Mouse (Mus musculus): ENCODE data around the gene Klhdc2. TPM values are rescaled to one million over a fixed set of nuclear protein-coding genes. Genes with fewer than 3 reads are reported as not detected.

Klhdc2 gene
- polyA plus RNA-seq (2011; ENCODE audit: insufficient read depth, insufficient read length, low replicate concordance, missing spikeins): 26.7 and 27.7 TPM in 2 replicates

- peaks cover 1% of the 10 kb centered on the region for H3K4me1 ChIP-seq (ENCODE audit: control insufficient read depth, insufficient read depth, low read length)
- peak; percentile 10; the same call in 1 of the 2 replicates for TF ChIP-seq CTCF (IDR thresholded peaks at IDR 0.05; ENCODE audit: control insufficient read depth, insufficient read depth, low read length)
- peak; percentile 76; the same call in 1 of the 2 replicates for TF ChIP-seq POLR2A (IDR thresholded peaks at IDR 0.05; ENCODE audit: borderline replicate concordance, control insufficient read depth, low read depth, low read length)
- under 1% methylated on average over 98 of the region's 98 CpGs for WGBS
- peak within 1 kb of the TSS; percentile 97 for H3K27ac ChIP-seq (ENCODE audit: control insufficient read depth, insufficient read depth, low read depth, low read length, poor library complexity)
- H3K4me3 ChIP-seq (replicated peaks; ENCODE audit: control insufficient read depth, low read depth, low read length): peak within 1 kb of the TSS; percentile 97
Observed at GRCm38 (mm10) chr12:69296511-69297410, at the start of gene Klhdc2. Gene Klhdc2, plus strand, starts transcription at chr12:69296681.

GRCm38 (mm10) chr12:69249766-69250165 lies 46.7 kb upstream of the Klhdc2 start:
- WGBS: 77% methylated on average over 4 of the region's 4 CpGs
- Histone ChIP-seq H3K4me3 (replicated peaks; ENCODE audit: control insufficient read depth, low read depth, low read length) (no peak overlapping the region), H3K27ac (ENCODE audit: control insufficient read depth, insufficient read depth, low read depth, low read length, poor library complexity) (no peak overlapping the region), H3K4me1 (ENCODE audit: control insufficient read depth, insufficient read depth, low read length) (no peaks in the 10 kb centered on the region)
- TF ChIP-seq POLR2A (IDR thresholded peaks at IDR 0.05; ENCODE audit: borderline replicate concordance, control insufficient read depth, low read depth, low read length): no peak
- TF ChIP-seq CTCF (IDR thresholded peaks at IDR 0.05; ENCODE audit: control insufficient read depth, insufficient read depth, low read length): no peak

GRCm38 (mm10) chr12:69250756-69251155 lies 45.7 kb upstream of the Klhdc2 start:
- Histone ChIP-seq H3K27ac (ENCODE audit: control insufficient read depth, insufficient read depth, low read depth, low read length, poor library complexity) (no peak overlapping the region), H3K4me3 (replicated peaks; ENCODE audit: control insufficient read depth, low read depth, low read length) (no peak overlapping the region), H3K4me1 (ENCODE audit: control insufficient read depth, insufficient read depth, low read length) (no peaks in the 10 kb centered on the region)
- 62% methylated on average over 8 of the region's 8 CpGs for WGBS
- TF ChIP-seq CTCF (IDR thresholded peaks at IDR 0.05; ENCODE audit: control insufficient read depth, insufficient read depth, low read length): no peak

GRCm38 (mm10) chr12:69253806-69254205 lies 42.7 kb upstream of the Klhdc2 start:
- Histone ChIP-seq H3K4me3 (replicated peaks; ENCODE audit: control insufficient read depth, low read depth, low read length) (no peak overlapping the region), H3K27ac (ENCODE audit: control insufficient read depth, insufficient read depth, low read depth, low read length, poor library complexity) (no peak overlapping the region), H3K4me1 (ENCODE audit: control insufficient read depth, insufficient read depth, low read length) (no peaks in the 10 kb centered on the region; the same call in 1 of the 2 replicates)
- 86% methylated on average over 1 of the region's 1 CpGs for WGBS
- no peak for TF ChIP-seq CTCF (IDR thresholded peaks at IDR 0.05; ENCODE audit: control insufficient read depth, insufficient read depth, low read length)
- TF ChIP-seq POLR2A (IDR thresholded peaks at IDR 0.05; ENCODE audit: borderline replicate concordance, control insufficient read depth, low read depth, low read length): no peak

GRCm38 (mm10) chr12:69257836-69258235 lies 38.6 kb upstream of the Klhdc2 start:
- no peaks in the 10 kb centered on the region; the same call in 1 of the 2 replicates for H3K4me1 ChIP-seq (ENCODE audit: control insufficient read depth, insufficient read depth, low read length)
- H3K27ac ChIP-seq (ENCODE audit: control insufficient read depth, insufficient read depth, low read depth, low read length, poor library complexity): no peak overlapping the region
- TF ChIP-seq CTCF (IDR thresholded peaks at IDR 0.05; ENCODE audit: control insufficient read depth, insufficient read depth, low read length): no peak
- no peak for TF ChIP-seq POLR2A (IDR thresholded peaks at IDR 0.05; ENCODE audit: borderline replicate concordance, control insufficient read depth, low read depth, low read length)
- H3K4me3 ChIP-seq (replicated peaks; ENCODE audit: control insufficient read depth, low read depth, low read length): no peak overlapping the region
- under 1% methylated on average over 11 of the region's 11 CpGs for whole genome bisulfite sequencing

GRCm38 (mm10) chr12:69262251-69262650 lies 34.2 kb upstream of the Klhdc2 start:
- H3K4me3 ChIP-seq (replicated peaks; ENCODE audit: control insufficient read depth, low read depth, low read length): no peak overlapping the region
- TF ChIP-seq POLR2A (IDR thresholded peaks at IDR 0.05; ENCODE audit: borderline replicate concordance, control insufficient read depth, low read depth, low read length) (no peak), CTCF (IDR thresholded peaks at IDR 0.05; ENCODE audit: control insufficient read depth, insufficient read depth, low read length) (no peak)
- no peaks in the 10 kb centered on the region; the same call in 1 of the 2 replicates for H3K4me1 ChIP-seq (ENCODE audit: control insufficient read depth, insufficient read depth, low read length)
- 89% methylated on average over 5 of the region's 5 CpGs for WGBS
- H3K27ac ChIP-seq (ENCODE audit: control insufficient read depth, insufficient read depth, low read depth, low read length, poor library complexity): no peak overlapping the region

GRCm38 (mm10) chr12:69265031-69265430 lies 31.4 kb upstream of the Klhdc2 start:
- no peaks in the 10 kb centered on the region for H3K4me1 ChIP-seq (ENCODE audit: control insufficient read depth, insufficient read depth, low read length)

GRCm38 (mm10) chr12:69267956-69268632 lies 28.4 kb upstream of the Klhdc2 start:
- no peak for TF ChIP-seq POLR2A (IDR thresholded peaks at IDR 0.05; ENCODE audit: borderline replicate concordance, control insufficient read depth, low read depth, low read length)
- no peak for TF ChIP-seq CTCF (IDR thresholded peaks at IDR 0.05; ENCODE audit: control insufficient read depth, insufficient read depth, low read length)
- WGBS: 85% methylated on average over 11 of the region's 11 CpGs
- Histone ChIP-seq H3K4me3 (replicated peaks; ENCODE audit: control insufficient read depth, low read depth, low read length) (no peak overlapping the region), H3K4me1 (ENCODE audit: control insufficient read depth, insufficient read depth, low read length) (no peaks in the 10 kb centered on the region), H3K27ac (ENCODE audit: control insufficient read depth, insufficient read depth, low read depth, low read length, poor library complexity) (no peak overlapping the region)

More at GRCm38 (mm10) chr12:69265031-69265430, 31.4 kb upstream of the Klhdc2 start:
- Histone ChIP-seq H3K4me3 (replicated peaks; ENCODE audit: control insufficient read depth, low read depth, low read length) (no peak overlapping the region), H3K27ac (ENCODE audit: control insufficient read depth, insufficient read depth, low read depth, low read length, poor library complexity) (no peak overlapping the region)
- 85% methylated on average over 3 of the region's 3 CpGs for WGBS
- no peak for TF ChIP-seq POLR2A (IDR thresholded peaks at IDR 0.05; ENCODE audit: borderline replicate concordance, control insufficient read depth, low read depth, low read length)
- TF ChIP-seq CTCF (IDR thresholded peaks at IDR 0.05; ENCODE audit: control insufficient read depth, insufficient read depth, low read length): no peak
